Mouse (Mus musculus): Measurements from ENCODE around the gene Spaca1. TPM values are rescaled to one million over a fixed set of nuclear protein-coding genes. Genes with fewer than 3 reads are reported as not detected.
"Not testable (repeated sequence)": the region's sequence is repeated elsewhere in the genome, so short reads cannot be mapped to it uniquely, and the experiment has no call there.

The Spaca1 gene
- total RNA-seq (2021) = 0.81 and 0.85 TPM in 2 replicates
- long read RNA-seq = 0 reads

GRCm38 (mm10) chr4:34049571-34050255 lies at the start of gene Spaca1:
TSS of gene Spaca1 (minus strand) at chr4:34050191.
- DNase-seq = no peak

DNA sequence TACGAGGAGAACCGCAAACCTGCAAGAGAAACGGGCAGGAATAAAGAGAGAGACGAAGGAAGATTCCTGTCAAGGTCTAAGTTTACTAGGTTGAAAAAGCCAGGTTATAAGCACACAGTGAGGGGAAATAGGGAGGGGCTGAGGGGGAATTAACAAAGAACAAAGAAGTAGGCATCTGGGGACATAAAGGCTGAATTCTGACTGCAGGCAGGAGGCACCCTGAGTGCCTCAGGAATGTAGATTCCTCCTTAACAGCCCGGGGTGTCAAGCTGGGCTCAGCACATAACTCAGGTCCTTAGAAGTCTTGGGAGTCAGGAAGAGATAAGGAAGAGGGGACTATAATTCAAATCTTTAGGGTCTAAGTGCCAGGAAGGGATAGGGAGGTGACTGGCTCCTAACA lies 37.3 kb upstream of the Spaca1 start:
- not testable (repeated sequence) for DNase-seq

GRCm38 (mm10) chr4:34081064-34081463 lies 31.1 kb upstream of the Spaca1 start:
- no peak for DNase-seq

DNA sequence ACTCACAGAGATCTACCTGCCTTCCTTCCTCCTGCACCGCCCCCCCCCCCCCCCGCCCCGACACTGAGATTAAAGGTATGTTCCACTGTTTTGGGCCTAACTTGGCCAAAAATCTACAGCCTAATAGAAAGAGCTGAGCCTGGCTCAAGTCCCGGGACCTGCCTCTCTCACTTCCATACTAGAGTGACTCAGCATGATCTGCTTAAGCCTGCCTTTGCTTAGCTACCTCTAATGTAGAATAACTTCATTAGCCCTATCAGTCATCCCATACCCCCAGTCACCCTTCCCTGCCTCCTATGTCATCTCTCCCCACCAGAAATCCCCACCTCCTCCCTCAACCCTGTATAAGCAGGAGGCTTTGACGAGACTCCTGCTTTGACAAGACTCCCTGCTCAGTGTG lies 19.0 kb upstream of the Spaca1 start:
- DNase-seq = no peak

DNA sequence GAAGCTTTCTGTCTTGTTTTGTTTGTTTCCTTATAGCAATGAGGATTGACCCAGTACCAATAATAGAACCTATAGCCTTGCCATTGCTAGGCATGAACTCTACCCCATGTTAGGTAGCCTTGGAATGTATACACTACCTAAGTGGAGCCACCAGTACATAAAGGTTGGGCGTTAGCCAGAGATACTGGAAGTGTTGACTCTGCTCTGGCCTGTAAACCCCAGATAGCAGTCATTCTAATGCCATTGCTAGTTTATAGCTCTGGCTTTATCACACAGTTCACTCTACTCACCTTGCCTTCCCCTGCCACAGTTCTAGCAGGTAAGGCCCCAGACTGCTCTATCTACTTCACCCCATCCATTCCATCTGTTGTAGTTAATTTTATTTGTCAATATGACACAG lies 8.3 kb upstream of the Spaca1 start:
- DNase-seq = no peak

GRCm38 (mm10) chr4:34026771-34027170 lies 23.2 kb downstream of the Spaca1 start:
- DNase-seq = no peak

- DNase-seq = no peak
Observed at GRCm38 (mm10) chr4:34021456-34021855, 28.5 kb downstream of the Spaca1 start.

- DNase-seq = no peak
Observed at GRCm38 (mm10) chr4:33996382-33996781, 53.6 kb downstream of the Spaca1 start.

GRCm38 (mm10) chr4:33992687-33993086 lies 57.3 kb downstream of the Spaca1 start:
- DNase-seq = no peak

GRCm38 (mm10) chr4:33988466-33989089 lies 61.4 kb downstream of the Spaca1 start:
- DNase-seq = no peak

Other genes starting within 250 kb of the Spaca1 start
- 36.0 and 40.0 TPM in 2 replicates for gene Cnr1, start 125.6 kb downstream of the Spaca1 start, total RNA-seq (2021)

Data from adrenal gland, postnatal 25 days (tissue).